Mouse (Mus musculus) thymus, adult 2 months (tissue): ENCODE measurements at regions not wholly inside any gene's neighbourhood (a gene's known extent, or its start where the extent isn't known, plus 50 kb on each side); places are given as distances from the start of the nearest gene placed in this dataset.
A peak's percentile ranks its signal among the peaks of the same experiment; 100 is the strongest.

Experiments
- DNase-seq: peaks from one replicate; pipeline ENCODE4 v3.0.0; 2021
- H3K27ac ChIP-seq: fragments of 200-500 bp; 2 replicates; pipeline ENCODE4 v1.5.1; 2012; ENCODE audit warnings: low read length, control low read depth; ENCODE audit not compliant: control insufficient read depth, insufficient read depth
- H3K27me3 ChIP-seq: fragments of 200-500 bp; 2 replicates; pipeline ENCODE4 v1.6.1; 2012; ENCODE audit warnings: mild to moderate bottlenecking, low read length, moderate library complexity, mixed read lengths; ENCODE audit not compliant: control insufficient read depth, insufficient read depth
- H3K36me3 ChIP-seq: fragments of 200-500 bp; 2 replicates; pipeline ENCODE4 v1.6.1; 2012; ENCODE audit warnings: mild to moderate bottlenecking, low read length, moderate library complexity; ENCODE audit not compliant: control insufficient read depth, insufficient read depth
- H3K4me1 ChIP-seq: fragments of 200-500 bp; replicated peaks from 2 replicates; pipeline ENCODE4 v1.6.1; 2012; ENCODE audit warnings: low read length; ENCODE audit not compliant: control insufficient read depth, insufficient read depth
- H3K4me3 ChIP-seq: fragments of 200-500 bp; 2 replicates; pipeline ENCODE4 v1.5.1; 2012; ENCODE audit warnings: mild to moderate bottlenecking, low read length, control low read depth, moderate library complexity; ENCODE audit not compliant: control insufficient read depth, insufficient read depth
- CTCF ChIP-seq: fragments of 200-500 bp; IDR thresholded peaks from 2 replicates; pipeline ENCODE4 v1.5.1; 2012; ENCODE audit warnings: mild to moderate bottlenecking, control low read depth, low read length, moderate library complexity, borderline replicate concordance; ENCODE audit not compliant: control insufficient read depth, poor library complexity, insufficient read depth; ENCODE audit errors: extremely low read depth
- POLR2A ChIP-seq: fragments of 200-500 bp; IDR thresholded peaks from 2 replicates; pipeline ENCODE4 v1.6.1; 2012; ENCODE audit warnings: mild to moderate bottlenecking, low read length, control low read depth, moderate library complexity; ENCODE audit not compliant: control insufficient read depth, poor library complexity, insufficient read depth; ENCODE audit errors: extremely low read depth
- whole genome bisulfite sequencing: fragments of 180-500 bp; shearing (Covaris S2); methylation state at CpG from one replicate; pipeline ENCODE4 v1.1.7; 2018; 5-methylcytosine and 5-hydroxymethylcytosine counted together

DNA sequence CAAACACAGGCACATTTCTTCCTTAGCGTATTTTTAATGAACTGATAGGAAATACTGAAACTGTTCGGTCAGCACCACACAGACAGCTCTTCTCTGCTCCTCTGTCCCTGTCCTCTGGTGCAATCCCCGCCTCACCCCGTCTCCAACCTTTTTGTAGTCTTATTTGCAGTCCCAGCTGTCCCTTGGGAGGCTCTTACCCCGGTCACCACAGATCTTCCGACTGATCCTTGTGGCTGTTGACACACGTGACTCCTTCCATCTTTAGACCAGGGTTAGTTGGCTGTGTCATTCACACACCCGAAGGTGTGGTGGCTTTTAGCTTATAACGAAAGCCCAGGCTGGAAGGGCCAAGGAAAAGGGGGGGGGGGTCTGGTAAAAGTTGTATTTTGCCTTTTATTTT, 56.4 kb downstream of the Cyp26a1 start:
- DNase-seq: no peak
- H3K36me3 ChIP-seq: no peaks in the 10 kb centered on the region
- TF ChIP-seq POLR2A (no peak), CTCF (no peak)
- H3K27me3 ChIP-seq: no peaks in the 10 kb centered on the region
- H3K4me1 ChIP-seq: no peaks in the 10 kb centered on the region
- no peak overlapping the region for H3K27ac ChIP-seq
- WGBS: 93% methylated on average over 9 of the region's 9 CpGs
- no peak overlapping the region for H3K4me3 ChIP-seq

DNA sequence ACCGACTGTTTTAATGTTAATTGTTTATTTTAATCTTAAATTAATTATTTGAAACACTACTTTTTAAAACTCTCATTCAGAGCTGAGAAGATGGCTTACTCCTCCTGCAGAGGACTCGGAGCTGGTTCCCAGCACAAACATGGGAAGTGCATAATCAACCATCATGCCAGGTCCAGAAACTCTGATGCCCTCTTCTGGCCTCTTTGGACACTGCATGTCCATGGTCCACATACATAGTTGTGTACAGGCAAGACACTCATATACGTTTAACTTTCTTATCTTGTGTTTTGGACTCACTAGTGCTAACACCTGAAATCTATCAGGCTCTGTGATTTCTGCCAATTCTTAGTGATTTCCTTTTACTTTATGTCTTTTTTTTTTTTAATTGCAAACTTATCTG, 57.8 kb downstream of the Cyp26a1 start:
- no peaks in the 10 kb centered on the region for H3K36me3 ChIP-seq
- TF ChIP-seq CTCF: no peak
- TF ChIP-seq POLR2A: no peak
- no peaks in the 10 kb centered on the region for H3K27me3 ChIP-seq
- no peaks in the 10 kb centered on the region for H3K4me1 ChIP-seq
- H3K27ac ChIP-seq: no peak overlapping the region
- H3K4me3 ChIP-seq: no peak overlapping the region
- DNase-seq: peak; percentile 10
- 96% methylated on average over 3 of the region's 3 CpGs for WGBS

DNA sequence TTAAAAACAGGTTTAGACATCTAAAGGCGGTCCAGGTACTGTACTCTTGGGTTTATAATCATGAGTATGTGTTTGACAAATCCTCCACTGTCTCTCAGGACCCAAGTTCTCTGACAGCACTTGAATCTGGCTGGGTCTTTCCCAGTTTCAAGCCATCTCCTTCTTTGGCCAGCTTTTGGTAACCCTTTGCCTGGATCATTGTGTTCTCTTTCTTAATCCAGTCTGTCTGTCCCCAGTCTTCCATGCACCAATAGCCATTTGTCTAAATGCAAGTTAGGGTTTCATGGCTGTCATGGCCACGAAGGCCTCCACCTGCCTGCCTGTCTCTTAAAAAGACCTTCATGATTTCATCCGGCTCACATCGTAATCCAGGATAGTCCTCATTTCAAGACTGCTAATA, 71.8 kb downstream of the Cyp26a1 start:
- Histone ChIP-seq H3K4me3 (no peak overlapping the region), H3K36me3 (no peaks in the 10 kb centered on the region), H3K4me1 (no peaks in the 10 kb centered on the region), H3K27me3 (no peaks in the 10 kb centered on the region), H3K27ac (no peak overlapping the region)
- WGBS: 92% methylated on average over 4 of the region's 4 CpGs
- DNase-seq: no peak
- TF ChIP-seq POLR2A (no peak), CTCF (no peak)

DNA sequence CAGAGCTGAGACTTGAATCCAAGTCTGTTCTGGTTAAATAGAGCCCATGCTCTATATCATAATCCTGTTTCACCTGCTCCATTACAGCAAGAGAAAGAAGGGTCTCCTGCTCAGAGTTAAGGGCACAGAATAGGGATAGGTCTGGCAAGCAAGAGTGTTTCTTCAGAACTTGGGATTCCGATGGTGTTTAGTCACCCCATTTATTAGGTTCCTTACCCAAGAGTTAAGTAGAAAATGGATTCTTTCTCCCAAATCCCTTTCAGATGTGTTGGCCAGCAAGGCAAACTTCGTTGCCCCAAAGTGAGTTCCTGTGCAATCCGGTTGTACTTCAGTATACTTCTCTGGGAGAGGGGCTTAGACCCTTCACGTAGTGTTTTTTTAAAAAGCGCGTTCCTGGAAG, 74.4 kb downstream of the Cyp26a1 start:
- Histone ChIP-seq H3K36me3 (no peaks in the 10 kb centered on the region), H3K27ac (no peak overlapping the region), H3K4me1 (no peaks in the 10 kb centered on the region), H3K4me3 (no peak overlapping the region), H3K27me3 (no peaks in the 10 kb centered on the region)
- no peak for TF ChIP-seq CTCF
- TF ChIP-seq POLR2A: no peak
- 96% methylated on average over 6 of the region's 6 CpGs for whole genome bisulfite sequencing
- no peak for DNase-seq

DNA sequence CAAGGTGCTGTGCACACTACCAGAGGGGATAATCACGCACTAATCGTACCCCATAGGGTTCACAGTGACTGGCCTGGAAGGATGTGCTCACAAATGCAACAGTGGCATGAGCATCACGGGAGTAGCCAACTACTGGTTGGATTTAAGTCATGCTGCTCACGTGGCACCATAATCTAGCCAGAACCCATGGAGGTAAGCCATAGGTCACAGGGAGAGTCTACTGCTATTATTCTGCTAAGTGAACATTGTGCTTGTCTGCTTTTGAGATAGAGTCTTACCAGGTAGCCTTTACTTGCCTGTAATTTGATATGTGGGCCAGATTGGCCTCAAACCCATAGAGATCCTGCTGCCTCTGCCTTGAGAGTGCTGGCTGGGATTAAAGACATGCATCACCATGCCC, 77.0 kb downstream of the Cyp26a1 start:
- TF ChIP-seq CTCF (no peak), POLR2A (no peak)
- no peaks in the 10 kb centered on the region for H3K36me3 ChIP-seq
- no peak overlapping the region for H3K27ac ChIP-seq
- no peaks in the 10 kb centered on the region for H3K4me1 ChIP-seq
- WGBS: 93% methylated on average over 4 of the region's 4 CpGs
- no peak overlapping the region for H3K4me3 ChIP-seq
- H3K27me3 ChIP-seq: no peaks in the 10 kb centered on the region
- DNase-seq: no peak

DNA sequence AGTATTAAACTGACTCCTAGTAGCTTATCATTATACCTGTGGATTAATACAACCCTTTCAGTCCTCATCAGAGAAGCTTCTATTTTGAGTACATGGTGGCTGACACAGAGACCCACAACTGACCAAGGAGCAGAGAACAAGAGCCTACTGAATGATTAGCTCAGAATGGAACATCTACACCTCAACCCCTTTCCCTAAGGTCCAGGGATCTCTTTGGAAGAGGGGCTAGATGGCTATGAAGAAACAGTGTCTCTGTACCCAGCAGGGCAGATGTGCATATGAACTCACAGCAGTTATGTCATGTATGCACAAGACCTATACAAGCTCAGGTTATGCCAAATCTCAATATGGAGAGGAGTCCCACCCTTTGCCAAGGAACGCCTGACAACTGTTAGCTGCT, 77.4 kb downstream of the Cyp26a1 start:
- no peaks in the 10 kb centered on the region for H3K4me1 ChIP-seq
- no peaks in the 10 kb centered on the region for H3K36me3 ChIP-seq
- TF ChIP-seq CTCF: no peak
- no peak for TF ChIP-seq POLR2A
- H3K4me3 ChIP-seq: no peak overlapping the region
- no peaks in the 10 kb centered on the region for H3K27me3 ChIP-seq
- no peak for DNase-seq
- no peak overlapping the region for H3K27ac ChIP-seq
- 86% methylated on average over 1 of the region's 1 CpGs for WGBS

DNA sequence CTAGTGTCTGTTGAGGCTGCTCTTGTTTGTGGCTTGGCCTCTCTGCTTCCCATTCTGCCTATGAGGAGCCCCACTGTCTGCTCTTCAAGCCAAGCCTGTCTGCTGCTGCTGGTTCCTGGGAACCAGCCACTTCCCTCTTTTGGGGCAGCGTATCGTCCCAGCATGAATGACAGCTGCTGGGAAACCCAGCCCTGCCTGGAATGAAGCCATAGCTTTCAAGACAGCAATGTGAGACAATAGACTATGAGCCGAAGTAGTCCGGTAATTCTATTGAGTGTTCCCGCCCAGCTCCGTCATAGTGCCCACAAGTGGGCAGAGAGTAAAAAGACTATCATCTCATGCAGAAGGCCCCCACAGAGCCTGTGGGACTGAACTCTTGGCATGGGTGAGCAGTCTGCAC, 80.4 kb downstream of the Cyp26a1 start:
- Histone ChIP-seq H3K27ac (no peak overlapping the region), H3K4me3 (no peak overlapping the region), H3K27me3 (no peaks in the 10 kb centered on the region), H3K4me1 (no peaks in the 10 kb centered on the region), H3K36me3 (no peaks in the 10 kb centered on the region)
- TF ChIP-seq POLR2A (no peak), CTCF (no peak)
- WGBS: 67% methylated on average over 6 of the region's 6 CpGs
- no peak for DNase-seq

DNA sequence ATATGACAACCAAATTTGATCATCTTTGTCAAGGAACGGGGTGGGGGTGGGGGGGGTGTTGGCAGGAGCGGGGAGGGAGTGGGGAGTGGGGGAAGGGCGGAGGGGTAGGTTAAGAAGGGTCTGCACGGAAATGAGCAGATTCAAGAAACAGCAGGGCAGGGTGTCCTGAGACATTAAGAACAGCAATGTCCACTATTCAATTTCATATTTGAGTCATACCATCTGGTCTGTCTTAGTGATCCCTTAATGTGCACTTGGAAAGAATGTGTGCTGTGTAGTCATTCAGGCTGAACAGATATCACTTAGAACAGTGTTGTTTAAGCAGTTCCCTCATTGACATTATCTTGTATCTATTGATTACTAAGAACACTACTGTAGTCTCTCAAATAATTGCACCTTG, 81.0 kb downstream of the Cyp26a1 start:
- Histone ChIP-seq H3K27me3 (no peaks in the 10 kb centered on the region), H3K27ac (no peak overlapping the region), H3K36me3 (no peaks in the 10 kb centered on the region), H3K4me1 (no peaks in the 10 kb centered on the region), H3K4me3 (no peak overlapping the region)
- TF ChIP-seq POLR2A (no peak), CTCF (no peak)
- 98% methylated on average over 4 of the region's 4 CpGs for WGBS
- DNase-seq: no peak
